Mouse (Mus musculus) spleen, postnatal 10 days (tissue): ENCODE measurements at regions not wholly inside any gene's neighbourhood (a gene's known extent, or its start where the extent isn't known, plus 50 kb on each side); places are given as distances from the start of the nearest gene placed in this dataset.

Source experiments
- DNase-seq, 2 experiments: peaks; one replicate each; pipeline ENCODE4 v3.0.0; 2021 to 2022; ENCODE audit warnings: low spot score in 2 of 2

- no peak for DNase-seq
These were observed 287.4 kb upstream of the Gpc5 start for GRCm38 (mm10) chr14:114804643-114805042.

- DNase-seq: no peak
These were observed 283.4 kb upstream of the Gpc5 start for GRCm38 (mm10) chr14:114808621-114809020.

GRCm38 (mm10) chr14:114820677-114821076, 271.3 kb upstream of the Gpc5 start:
- DNase-seq: no peak

GRCm38 (mm10) chr14:114821098-114821594, 270.9 kb upstream of the Gpc5 start:
- no peak for DNase-seq

- DNase-seq: no peak
These were observed 270.3 kb upstream of the Gpc5 start for GRCm38 (mm10) chr14:114821672-114822071.

- DNase-seq: no peak
These were observed 265.2 kb upstream of the Gpc5 start for GRCm38 (mm10) chr14:114826662-114827321.

GRCm38 (mm10) chr14:114829310-114829709, 262.7 kb upstream of the Gpc5 start:
- DNase-seq: no peak

- peak in 1 of 2 experiments; percentile 19 for DNase-seq
These were observed 259.0 kb upstream of the Gpc5 start for GRCm38 (mm10) chr14:114832987-114833386.

GRCm38 (mm10) chr14:114836723-114837349, 255.2 kb upstream of the Gpc5 start:
- no peak for DNase-seq

- no peak for DNase-seq
These were observed 254.3 kb upstream of the Gpc5 start for GRCm38 (mm10) chr14:114837652-114838276.

GRCm38 (mm10) chr14:114839340-114839903, 252.6 kb upstream of the Gpc5 start:
- DNase-seq: no peak

- DNase-seq: no peak
These were observed 251.2 kb upstream of the Gpc5 start for GRCm38 (mm10) chr14:114840766-114841165.

GRCm38 (mm10) chr14:114841552-114841951, 250.5 kb upstream of the Gpc5 start:
- DNase-seq: no peak

GRCm38 (mm10) chr14:114842327-114842726, 249.7 kb upstream of the Gpc5 start:
- no peak for DNase-seq

- DNase-seq: no peak
These were observed 248.8 kb upstream of the Gpc5 start for GRCm38 (mm10) chr14:114843105-114843743.

- no peak for DNase-seq
These were observed 237.5 kb upstream of the Gpc5 start for GRCm38 (mm10) chr14:114854324-114855054.

GRCm38 (mm10) chr14:114855055-114855740, 236.8 kb upstream of the Gpc5 start:
- DNase-seq: no peak

GRCm38 (mm10) chr14:114855746-114856145, 236.3 kb upstream of the Gpc5 start:
- DNase-seq: no peak

GRCm38 (mm10) chr14:114856243-114857031, 235.6 kb upstream of the Gpc5 start:
- DNase-seq: no peak

- DNase-seq: no peak
These were observed 234.8 kb upstream of the Gpc5 start for GRCm38 (mm10) chr14:114857171-114857570.
